Mouse (Mus musculus) CH12.LX (cell line): ENCODE results near the gene Mcts1. TPM values are rescaled to one million over a fixed set of nuclear protein-coding genes. Genes with fewer than 3 reads are reported as not detected.
A peak's percentile ranks its signal among the peaks of the same experiment; 100 is the strongest.

Experiments
- DNase-seq: peaks from one replicate; pipeline ENCODE4 v3.0.0-alpha.2; 2013; ENCODE audit errors: extremely low read depth
- H3K27ac ChIP-seq: 2 replicates; pipeline ENCODE4 v1.5.1; 2012; ENCODE audit warnings: low read depth, mild to moderate bottlenecking, control low read depth, moderate library complexity; ENCODE audit not compliant: insufficient read depth
- H3K27me3 ChIP-seq: replicated peaks from 2 replicates; pipeline ENCODE3; 2012; ENCODE audit warnings: inconsistent platforms
- H3K36me3 ChIP-seq, 2 experiments: replicated peaks in 1 of 2; 2 replicates each; pipeline versions ENCODE3 to v1.6.1; 2012; ENCODE audit warnings: inconsistent platforms in 1 of 2, low read length in 1 of 2, mild to moderate bottlenecking in 1 of 2, mixed read lengths in 1 of 2, moderate library complexity in 1 of 2; ENCODE audit not compliant: control insufficient read depth in 1 of 2, insufficient read depth in 1 of 2
- H3K4me1 ChIP-seq, 2 experiments: 2 replicates each; pipeline ENCODE4 v1.6.1; 2012; ENCODE audit warnings: inconsistent platforms in 1 of 2, moderate library complexity in 1 of 2; ENCODE audit not compliant: insufficient read depth in 2 of 2, control insufficient read depth in 1 of 2
- H3K4me2 ChIP-seq: 2 replicates; pipeline ENCODE4 v1.6.1; 2012; ENCODE audit warnings: low read depth, mild to moderate bottlenecking, control low read depth; ENCODE audit not compliant: poor library complexity, insufficient read depth, severe bottlenecking
- H3K4me3 ChIP-seq, 3 experiments: fragments of 150-350 bp in 1 of 3; sonication (generic) in 1 of 3; replicated peaks in 1 of 3; 2 replicates each; pipeline versions ENCODE3 to v1.5.1; 2011 to 2012; ENCODE audit warnings: low read depth in 2 of 3, low read length in 2 of 3, mild to moderate bottlenecking in 2 of 3, moderate library complexity in 2 of 3, control low read depth in 1 of 3, improper control_type of control experiment in 1 of 3, inconsistent platforms in 1 of 3, mixed read lengths in 1 of 3; ENCODE audit not compliant: poor library complexity in 1 of 3
- H3K79me2 ChIP-seq: replicated peaks from 2 replicates; pipeline ENCODE4 v1.6.1; 2012; ENCODE audit warnings: mild to moderate bottlenecking, moderate library complexity; ENCODE audit not compliant: control insufficient read depth, poor library complexity, insufficient read depth, severe bottlenecking; ENCODE audit errors: extremely low read depth
- H3K9ac ChIP-seq: 2 replicates; pipeline ENCODE4 v1.6.1; 2012; ENCODE audit warnings: low read depth, mild to moderate bottlenecking, control low read depth, moderate library complexity; ENCODE audit not compliant: insufficient read depth
- H3K9me3 ChIP-seq: replicated peaks from 2 replicates; pipeline ENCODE3; 2012; ENCODE audit warnings: low read length, inconsistent platforms, mixed read lengths
- BHLHE40 ChIP-seq: IDR thresholded peaks from 2 replicates; pipeline ENCODE4 v1.6.1; 2011; ENCODE audit warnings: mild to moderate bottlenecking, low read depth, low read length, improper control_type of control experiment
- CHD1 ChIP-seq: IDR thresholded peaks from 2 replicates; pipeline ENCODE4 v1.6.1; 2012; ENCODE audit warnings: low read depth, low read length, improper control_type of control experiment, inconsistent platforms
- CTCF ChIP-seq, 2 experiments: IDR thresholded peaks in 1 of 2; conservative IDR thresholded peaks in 1 of 2; 2 replicates each; pipeline ENCODE4 v1.5.1; 2011 to 2012; ENCODE audit warnings: low read depth in 2 of 2, low read length in 2 of 2, improper control_type of control experiment in 1 of 2, inconsistent platforms in 1 of 2, mild to moderate bottlenecking in 1 of 2, moderate library complexity in 1 of 2
- E2F4 ChIP-seq: IDR thresholded peaks from 2 replicates; pipeline ENCODE4 v1.6.1; 2011; ENCODE audit warnings: low read depth, low read length, improper control_type of control experiment; ENCODE audit not compliant: insufficient replicate concordance
- EP300 ChIP-seq: IDR thresholded peaks from 2 replicates; pipeline ENCODE4 v1.6.1; 2011; ENCODE audit warnings: low read length, improper control_type of control experiment
- ETS1 ChIP-seq: conservative IDR thresholded peaks from 2 replicates; pipeline ENCODE4 v1.6.1; 2012; ENCODE audit warnings: low read depth, mild to moderate bottlenecking, inconsistent platforms, low read length, improper control_type of control experiment, moderate library complexity
- GABPA ChIP-seq: IDR thresholded peaks from 2 replicates; pipeline ENCODE4 v1.6.1; 2012; ENCODE audit warnings: low read depth, low read length, improper control_type of control experiment, inconsistent platforms; ENCODE audit not compliant: insufficient replicate concordance
- KAT2A ChIP-seq: IDR thresholded peaks from 2 replicates; pipeline ENCODE4 v1.6.1; 2012; ENCODE audit warnings: low read length, improper control_type of control experiment, inconsistent platforms; ENCODE audit not compliant: insufficient replicate concordance
- MAFK ChIP-seq: IDR thresholded peaks from 2 replicates; pipeline ENCODE4 v1.6.1; 2011; ENCODE audit warnings: low read length, improper control_type of control experiment; ENCODE audit not compliant: insufficient replicate concordance
- MAZ ChIP-seq: IDR thresholded peaks from 2 replicates; pipeline ENCODE4 v1.6.1; 2012; ENCODE audit warnings: low read depth, mild to moderate bottlenecking, inconsistent platforms, low read length, improper control_type of control experiment, moderate library complexity
- MEF2A ChIP-seq: IDR thresholded peaks from 2 replicates; pipeline ENCODE4 v1.6.1; 2014; ENCODE audit warnings: low read depth, mild to moderate bottlenecking, inconsistent platforms, low read length, improper control_type of control experiment, borderline replicate concordance
- MYC ChIP-seq: IDR thresholded peaks from 2 replicates; pipeline ENCODE4 v1.6.1; 2011; ENCODE audit warnings: low read depth, mild to moderate bottlenecking, improper control_type of control experiment, low read length
- NELFE ChIP-seq: IDR thresholded peaks from 2 replicates; pipeline ENCODE4 v1.6.1; 2011; ENCODE audit warnings: low read depth, low read length, improper control_type of control experiment
- PAX5 ChIP-seq: IDR thresholded peaks from 2 replicates; pipeline ENCODE4 v1.6.1; 2012; ENCODE audit warnings: low read length, inconsistent platforms, mixed read lengths
- POLR2A ChIP-seq: IDR thresholded peaks from 2 replicates; pipeline ENCODE4 v1.6.1; 2011; ENCODE audit warnings: low read depth, mild to moderate bottlenecking, improper control_type of control experiment, low read length
- POLR2AphosphoS2 ChIP-seq: IDR thresholded peaks from 2 replicates; pipeline ENCODE4 v1.6.1; 2011; ENCODE audit warnings: low read depth, low read length, improper control_type of control experiment
- RAD21 ChIP-seq: IDR thresholded peaks from 2 replicates; pipeline ENCODE4 v1.6.1; 2011; ENCODE audit warnings: low read depth, mild to moderate bottlenecking, low read length, improper control_type of control experiment, moderate library complexity
- RCOR1 ChIP-seq: conservative IDR thresholded peaks from 2 replicates; pipeline ENCODE4 v1.6.1; 2012; ENCODE audit warnings: low read depth, mild to moderate bottlenecking, inconsistent platforms, low read length, improper control_type of control experiment
- SIN3A ChIP-seq: IDR thresholded peaks from 2 replicates; pipeline ENCODE4 v1.6.1; 2012; ENCODE audit warnings: low read length, improper control_type of control experiment, inconsistent platforms
- SMC3 ChIP-seq: IDR thresholded peaks from 2 replicates; pipeline ENCODE4 v1.6.1; 2011; ENCODE audit warnings: low read depth, low read length, improper control_type of control experiment
- TCF12 ChIP-seq: IDR thresholded peaks from 2 replicates; pipeline ENCODE4 v1.6.1; 2014; ENCODE audit warnings: low read depth, mild to moderate bottlenecking, inconsistent platforms, low read length, improper control_type of control experiment
- UBTF ChIP-seq: IDR thresholded peaks from 2 replicates; pipeline ENCODE4 v1.6.1; 2012; ENCODE audit warnings: low read depth, mild to moderate bottlenecking, inconsistent platforms, low read length, improper control_type of control experiment, moderate library complexity
- USF1 ChIP-seq: IDR thresholded peaks from 2 replicates; pipeline ENCODE4 v1.6.1; 2014; ENCODE audit warnings: low read depth, mild to moderate bottlenecking, inconsistent platforms, low read length, improper control_type of control experiment
- ZMIZ1 ChIP-seq: IDR thresholded peaks from 2 replicates; pipeline ENCODE4 v1.6.1; 2012; ENCODE audit warnings: low read depth, mild to moderate bottlenecking, inconsistent platforms, low read length, improper control_type of control experiment
- ZNF384 ChIP-seq: IDR thresholded peaks from 2 replicates; pipeline ENCODE4 v1.6.1; 2012; ENCODE audit warnings: low read depth, low read length, improper control_type of control experiment, inconsistent platforms
- dilution Hi-C: fragments of 300-500 bp; cut with MboI; formaldehyde crosslinking; loops from 2 replicates; pipeline ENCODE4 v1.14.3; 2020; ENCODE audit warnings: low sequenced_read_pairs; ENCODE audit not compliant: extremely low pct_unique_long_range_greater_than_20kb, extremely low pct_ligation_motif_present
- in situ Hi-C: fragments of 300-500 bp; cut with MboI; formaldehyde crosslinking; loops from 3 replicates; pipeline ENCODE4 v1.14.3; 2019; ENCODE audit warnings: low sequenced_read_pairs, low pct_ligation_motif_present, low pct_unique_long_range_greater_than_20kb, mixed read lengths
- polyA plus RNA-seq: library from polyadenylated mRNA; unstranded; fragments of >175 nt; gene quantifications from 2 replicates; pipeline ENCODE4 v1.2.1, GENCODE M21; 2012; ENCODE audit warnings: low read depth; ENCODE audit not compliant: insufficient read length
- total RNA-seq, 2 experiments: library from RNA; depleted of rRNA; stranded (reverse); fragments of 300-350 nt in 1 of 2; fragments of >200 nt in 1 of 2; gene quantifications; 2 replicates each; pipeline ENCODE4 v1.2.3; 2012 to 2014

The Mcts1 gene
- total and polyA plus RNA-seq, 3 experiments = 48.5 to 183 (median 62.2) TPM

- H3K9ac ChIP-seq = peak overlapping the region; percentile 17; the same call in 1 of the 2 replicates
- H3K36me3 ChIP-seq = peaks cover 4 to 10% of the 10 kb centered on the region in 2 experiments
- in situ Hi-C loops = loop anchor here (10.0 kb wide), 1 partner anchor 81 kb away; no protein-coding TSS in a partner anchor
- dilution Hi-C loops = no loop called here
- TF ChIP-seq E2F4 (no peak), CTCF (conservative IDR thresholded peaks at IDR 0.05 in 1 of 2, IDR thresholded peaks at IDR 0.05 in 1 of 2; ENCODE audit: low read depth in 2 of 2, low read length in 2 of 2) (no peak), SMC3 (no peak), EP300 (no peak), KAT2A (no peak), BHLHE40 (no peak), SIN3A (no peak), MAZ (no peak), ZMIZ1 (no peak), PAX5 (no peak), TCF12 (no peak), MAFK (no peak), UBTF (no peak), POLR2AphosphoS2 (no peak), POLR2A (no peak), CHD1 (no peak), NELFE (no peak)
- TF ChIP-seq, all 38 proteins: peak for 0
- H3K4me1 ChIP-seq = peaks cover 0 to 5% of the 10 kb centered on the region in 2 experiments; a peak in 1 of 4 replicates
- peak overlapping the region; percentile 47 to 69 (median 52) for H3K4me3 ChIP-seq
- peak overlapping the region; percentile 3; the same call in 1 of the 2 replicates for H3K4me2 ChIP-seq
- H3K9me3 ChIP-seq = no peaks in the 10 kb centered on the region
- no peak for DNase-seq
- H3K79me2 ChIP-seq = peaks cover 6% of the 10 kb centered on the region; the same call in 1 of the 2 replicates
- no peaks in the 10 kb centered on the region for H3K27me3 ChIP-seq
- no peak overlapping the region for H3K27ac ChIP-seq
Observed at GRCm38 (mm10) chrX:38635638-38635931, 35.2 kb downstream of the Mcts1 start.

DNA sequence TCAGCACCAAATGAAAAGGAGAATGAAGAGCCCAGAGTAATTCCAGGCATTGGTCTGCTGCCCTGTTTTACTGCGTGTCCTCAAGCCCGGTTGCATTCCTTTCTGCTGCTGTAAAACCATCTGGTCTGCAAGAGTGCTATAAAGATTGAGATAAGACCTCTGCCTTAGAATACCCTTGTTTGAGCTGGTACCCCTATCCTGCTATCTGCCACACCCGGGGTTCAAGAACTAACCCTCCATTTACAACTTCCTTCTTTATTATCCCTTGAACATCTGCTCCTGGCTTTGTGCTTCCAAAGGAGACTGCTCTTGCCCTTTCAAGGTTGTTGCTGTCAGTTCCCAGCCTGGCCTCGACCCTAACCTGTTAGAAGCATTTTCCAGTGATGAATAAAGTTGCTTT lies 41.1 kb downstream of the Mcts1 start:
- H3K4me1 ChIP-seq = no peaks in the 10 kb centered on the region
- dilution Hi-C loops = no loop called here
- in situ Hi-C loops = loop anchor here (10.0 kb wide), 1 partner anchor 137 kb away; no protein-coding TSS in a partner anchor
- H3K27ac ChIP-seq = no peak overlapping the region
- H3K36me3 ChIP-seq = no peaks in the 10 kb centered on the region
- TF ChIP-seq E2F4 (no peak), CHD1 (no peak), TCF12 (no peak), ZNF384 (no peak), ETS1 (no peak), SMC3 (no peak), NELFE (no peak), SIN3A (no peak), RCOR1 (no peak), GABPA (no peak), UBTF (no peak), RAD21 (no peak), KAT2A (no peak), MYC (no peak), USF1 (no peak), POLR2AphosphoS2 (no peak), MEF2A (no peak)
- H3K4me2 ChIP-seq = no peak overlapping the region
- no peaks in the 10 kb centered on the region for H3K9me3 ChIP-seq
- H3K27me3 ChIP-seq = no peaks in the 10 kb centered on the region
- H3K9ac ChIP-seq = no peak overlapping the region
- no peaks in the 10 kb centered on the region for H3K79me2 ChIP-seq
- no peak for DNase-seq
- H3K4me3 ChIP-seq = no peak overlapping the region
